Mouse (Mus musculus) yolk sac, embryonic 10.5 days (tissue): ENCODE results near the gene Znrf3.
A peak's percentile ranks its signal among the peaks of the same experiment; 100 is the strongest.

ENCODE experiments used
- DNase-seq: peaks from one replicate; pipeline ENCODE4 v3.0.0-alpha.2; 2017; ENCODE audit warnings: low spot score

Znrf3 gene

GRCm38 (mm10) chr11:5269846-5270461, 174.7 kb downstream of the Znrf3 start:
- no peak for DNase-seq

GRCm38 (mm10) chr11:5265764-5266163, 178.9 kb downstream of the Znrf3 start:
- no peak for DNase-seq

GRCm38 (mm10) chr11:5263078-5263730, 181.4 kb downstream of the Znrf3 start:
- no peak for DNase-seq

- peak; percentile 93 for DNase-seq
These were observed 182.9 kb downstream of the Znrf3 start, which contains the start of gene Kremen1 for GRCm38 (mm10) chr11:5261508-5262392. Kremen1 (minus strand) TSS chr11:5261558.

GRCm38 (mm10) chr11:5260942-5261459, 183.6 kb downstream of the Znrf3 start:
- no peak for DNase-seq

GRCm38 (mm10) chr11:5259944-5260598, 184.6 kb downstream of the Znrf3 start:
- DNase-seq = no peak

- DNase-seq = no peak
These were observed 186.6 kb downstream of the Znrf3 start for GRCm38 (mm10) chr11:5258036-5258435.

GRCm38 (mm10) chr11:5257151-5257862, 187.3 kb downstream of the Znrf3 start:
- DNase-seq = no peak

- no peak for DNase-seq
These were observed 189.1 kb downstream of the Znrf3 start for GRCm38 (mm10) chr11:5255509-5256014.

GRCm38 (mm10) chr11:5254016-5254415, 190.6 kb downstream of the Znrf3 start:
- DNase-seq = no peak

GRCm38 (mm10) chr11:5253528-5253927, 191.1 kb downstream of the Znrf3 start:
- no peak for DNase-seq

- no peak for DNase-seq
These were observed 191.9 kb downstream of the Znrf3 start for GRCm38 (mm10) chr11:5252727-5253126.

- no peak for DNase-seq
These were observed 193.5 kb downstream of the Znrf3 start for GRCm38 (mm10) chr11:5251112-5251511.

- DNase-seq = no peak
These were observed 196.4 kb downstream of the Znrf3 start for GRCm38 (mm10) chr11:5248200-5248599.

GRCm38 (mm10) chr11:5245431-5245830, 199.2 kb downstream of the Znrf3 start:
- no peak for DNase-seq

GRCm38 (mm10) chr11:5244749-5245130, 199.9 kb downstream of the Znrf3 start:
- DNase-seq = peak; percentile 10

GRCm38 (mm10) chr11:5243812-5244748, 200.6 kb downstream of the Znrf3 start:
- no peak for DNase-seq

- no peak for DNase-seq
These were observed 201.4 kb downstream of the Znrf3 start for GRCm38 (mm10) chr11:5243208-5243607.

- DNase-seq = no peak
These were observed 202.5 kb downstream of the Znrf3 start for GRCm38 (mm10) chr11:5242158-5242557.
